Mouse (Mus musculus) adrenal gland, postnatal 0 days (tissue): ENCODE data around the gene Ptpn9. TPM values are rescaled to one million over a fixed set of nuclear protein-coding genes. Genes with fewer than 3 reads are reported as not detected.

Source experiments
- polyA plus RNA-seq: library from polyadenylated mRNA; unstranded; fragments of >200 nt; fragmentation: Nextera tagmentation; extraction: Ambion mirVana; gene quantifications from 2 replicates; pipeline ENCODE4 v1.2.1, GENCODE M21; 2015

Gene Ptpn9
- 23.3 and 28.3 TPM in 2 replicates for polyA plus RNA-seq

GRCm38 (mm10) chr9:56994286-56995197, at the start of gene Ptpn9:
Gene Ptpn9 (plus strand): TSS chr9:56994923.

GRCm38 (mm10) chr9:56950414-56951400, 44.0 kb upstream of the Ptpn9 start, which contains the start of gene Snupn:
Gene Snupn (plus strand): TSS chr9:56950878.

GRCm38 (mm10) chr9:57071801-57072351, 77.2 kb downstream of the Ptpn9 start, which contains the start of gene Sin3a:
Gene Sin3a (plus strand): TSS chr9:57072040.

Other genes starting within 250 kb of the Ptpn9 start
- 5.4 and 13.2 TPM in 2 replicates for gene Lingo1, start 198.5 kb upstream of the Ptpn9 start, polyA plus RNA-seq
- gene Odf3l1, start 130.2 kb upstream of the Ptpn9 start, polyA plus RNA-seq, result 0.16 and 0.25 TPM in 2 replicates
- gene Cspg4, start 129.9 kb upstream of the Ptpn9 start, polyA plus RNA-seq, result 4.4 TPM in 2 replicates
- 5.7 and 8.7 TPM in 2 replicates for gene Snx33, start 66.6 kb upstream of the Ptpn9 start, polyA plus RNA-seq
- gene Imp3, start 57.4 kb upstream of the Ptpn9 start, polyA plus RNA-seq, result 112 and 123 TPM in 2 replicates
- gene Snupn, start 44.0 kb upstream of the Ptpn9 start, polyA plus RNA-seq, result 16.9 and 20.7 TPM in 2 replicates
- gene Sin3a, start 77.1 kb downstream of the Ptpn9 start, polyA plus RNA-seq, result 10.4 and 14.0 TPM in 2 replicates
- gene Man2c1, start 135.8 kb downstream of the Ptpn9 start, polyA plus RNA-seq, result 43.0 and 62.1 TPM in 2 replicates
- 5.8 and 10.1 TPM in 2 replicates for gene Neil1, start 153.4 kb downstream of the Ptpn9 start, polyA plus RNA-seq
- gene Commd4, start 163.4 kb downstream of the Ptpn9 start, polyA plus RNA-seq, result 127 and 149 TPM in 2 replicates
- gene Trcg1, start 241.6 kb downstream of the Ptpn9 start, polyA plus RNA-seq, result not detected in 2 replicates